Mouse (Mus musculus) CD4-positive helper T cell, adult 2 months (primary cell): Measurements from ENCODE around the gene Cpe.

Experiments
- DNase-seq: peaks from one replicate; pipeline ENCODE4 v3.0.0-alpha.2; 2012; ENCODE audit warnings: low read depth, missing footprints, low spot score

Gene Cpe

GRCm38 (mm10) chr8:64692651-64693201 lies at the start of gene Cpe:
Cpe (minus strand) TSS chr8:64693054.
- peak; percentile 49 for DNase-seq

GRCm38 (mm10) chr8:64740547-64741211 lies 47.8 kb upstream of the Cpe start:
- no peak for DNase-seq

DNA sequence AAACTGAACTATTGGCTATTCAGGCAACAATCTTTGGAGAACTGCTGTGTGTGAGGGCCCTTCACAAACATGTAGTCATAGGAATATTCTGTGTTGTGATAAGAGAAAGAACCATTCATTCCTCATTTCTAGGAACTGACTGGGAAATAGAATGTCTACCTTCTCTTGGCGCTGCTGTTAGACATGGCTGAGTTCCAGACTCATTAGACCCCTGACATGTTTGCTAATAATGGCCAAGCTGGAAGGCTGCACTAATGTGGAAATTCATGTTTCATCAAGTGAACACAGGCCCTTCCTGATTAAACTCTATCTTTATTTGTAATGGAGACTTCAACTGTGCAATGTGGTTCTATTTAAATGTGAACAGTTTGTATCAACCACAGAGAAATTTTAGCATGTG lies 46.1 kb upstream of the Cpe start:
- DNase-seq = no peak

DNA sequence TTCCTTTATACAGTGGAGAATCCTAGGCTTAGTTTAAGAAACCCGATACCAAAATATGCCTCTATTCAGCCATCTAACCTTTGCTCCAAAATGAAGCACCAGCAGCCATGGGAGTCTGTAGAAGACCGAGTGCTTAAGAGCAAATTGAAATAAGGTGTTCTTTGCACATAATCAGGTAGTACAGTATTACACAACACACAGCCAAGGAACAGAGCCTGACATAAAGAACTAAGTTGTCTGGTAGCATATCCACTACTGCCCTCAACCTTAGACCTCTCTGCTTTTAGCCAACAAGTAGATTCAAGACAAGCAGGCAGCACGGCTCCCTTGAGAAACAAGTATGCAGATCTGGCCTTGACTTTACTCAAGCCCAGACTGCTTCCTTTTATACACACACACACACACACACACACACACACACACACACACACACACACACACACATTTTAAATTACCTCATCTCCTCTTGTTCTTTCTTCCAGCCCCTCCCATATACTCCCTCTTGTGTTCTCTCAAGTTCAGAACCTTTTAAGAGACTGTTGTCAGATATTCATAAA lies 44.0 kb upstream of the Cpe start:
- DNase-seq = no peak

GRCm38 (mm10) chr8:64735161-64735560 lies 42.3 kb upstream of the Cpe start:
- DNase-seq = no peak

DNA sequence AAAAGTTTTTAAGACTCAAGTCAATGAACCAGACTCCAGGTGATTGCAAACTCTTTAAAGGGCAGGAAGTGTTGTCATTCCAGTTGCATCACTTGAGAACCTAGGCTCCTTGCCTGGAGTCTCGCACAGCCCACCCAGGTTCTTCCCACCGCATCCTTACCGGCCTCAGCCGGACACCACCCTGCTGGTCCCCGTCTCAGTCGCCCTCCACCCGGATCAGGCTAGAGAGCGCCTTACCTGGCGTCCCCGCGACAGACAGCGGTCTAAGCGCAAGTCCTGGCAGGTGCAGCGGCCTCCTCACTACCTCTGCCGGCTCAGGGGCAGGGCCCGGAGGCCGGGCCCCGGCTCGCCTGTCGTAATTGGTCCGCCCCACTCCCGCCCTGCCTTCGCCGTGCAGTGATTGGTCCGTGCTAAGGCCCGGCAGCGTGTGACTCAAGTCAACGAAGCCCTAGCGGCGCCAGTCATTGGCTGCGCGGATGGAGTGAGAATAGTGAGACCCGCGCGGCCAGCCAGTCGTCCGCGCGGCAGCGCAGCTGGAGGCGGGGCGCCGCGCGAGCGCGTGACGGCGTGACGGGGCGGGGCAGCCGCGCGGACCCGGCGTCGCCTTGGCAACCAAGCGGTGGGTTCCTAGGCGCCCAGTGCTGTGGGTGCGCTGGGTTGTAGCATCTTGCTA lies 40.6 kb upstream of the Cpe start, which contains the start of gene Msmo1:
TSS of gene Msmo1 (minus strand) at position 522 of the 673 bp plus-strand sequence.
- peak; percentile 99 for DNase-seq

- DNase-seq = no peak
Measured at GRCm38 (mm10) chr8:64732596-64732995, 39.7 kb upstream of the Cpe start.

- DNase-seq = no peak
Measured at GRCm38 (mm10) chr8:64728156-64728555, 35.3 kb upstream of the Cpe start.

DNA sequence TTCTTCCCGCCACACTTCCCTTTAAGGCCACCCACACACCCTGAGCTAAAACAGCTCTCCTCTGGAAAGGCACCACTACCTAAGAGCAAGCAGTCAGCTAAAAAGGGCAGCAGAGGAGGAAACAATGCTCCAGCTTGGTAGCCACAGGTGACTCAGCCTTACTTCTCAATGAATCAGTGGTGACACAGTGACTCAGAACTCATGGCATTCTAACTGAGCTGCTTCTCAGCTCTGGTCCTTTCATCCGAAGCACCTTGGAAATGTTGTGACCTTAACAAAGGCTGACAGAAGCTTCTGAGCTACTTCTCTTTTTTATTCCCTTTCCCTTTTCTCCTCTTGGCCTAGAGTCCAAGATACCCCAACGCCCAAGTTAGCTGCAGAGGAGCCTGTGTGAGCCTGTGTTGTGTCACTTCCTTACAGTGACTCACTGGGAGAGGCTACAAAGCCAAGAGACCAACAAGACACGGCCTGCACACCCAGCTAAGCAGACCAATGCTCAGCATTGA lies 33.4 kb upstream of the Cpe start:
- DNase-seq = peak; percentile 10

GRCm38 (mm10) chr8:64723206-64723605 lies 30.4 kb upstream of the Cpe start:
- DNase-seq = no peak

DNA sequence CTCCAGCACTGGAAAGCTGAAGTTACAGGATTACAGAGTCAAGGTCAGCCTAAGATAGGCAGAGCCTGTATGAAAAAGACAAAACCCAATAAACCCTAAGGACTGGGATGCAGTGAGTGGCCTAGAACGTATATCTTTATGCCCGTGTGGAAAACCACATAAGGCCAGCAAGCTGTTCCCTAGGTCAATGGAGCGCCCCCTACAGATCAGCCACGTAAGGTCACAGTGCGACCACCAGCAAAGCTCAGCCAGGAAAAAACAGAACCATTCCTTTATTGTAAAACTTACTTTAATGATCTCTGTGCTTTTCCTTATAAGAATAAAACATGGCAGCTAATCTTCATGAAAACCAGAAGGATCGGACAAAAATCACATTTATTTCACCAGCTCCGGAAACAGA lies 25.0 kb upstream of the Cpe start:
- no peak for DNase-seq

GRCm38 (mm10) chr8:64712499-64712898 lies 19.6 kb upstream of the Cpe start:
- DNase-seq = no peak

DNA sequence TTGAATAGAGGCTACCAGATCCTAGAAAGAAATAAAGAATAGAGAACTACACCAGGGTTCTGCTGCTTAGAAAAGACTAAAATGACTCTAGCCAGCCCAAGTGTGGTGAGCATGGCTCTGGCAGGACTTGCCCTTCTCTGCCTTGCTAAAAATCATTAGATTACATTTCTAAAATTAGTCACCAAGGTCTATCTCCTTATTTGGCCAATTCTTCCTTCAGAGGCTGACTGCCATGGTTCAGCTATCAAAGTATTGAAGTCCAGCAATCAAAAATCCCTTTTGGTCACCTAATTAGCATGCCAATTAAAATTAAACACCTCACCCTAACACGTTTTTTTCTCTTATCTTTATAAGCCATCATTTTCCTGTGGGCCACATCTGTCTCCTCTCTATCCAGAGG lies 18.7 kb upstream of the Cpe start:
- DNase-seq = no peak

- no peak for DNase-seq
Measured at GRCm38 (mm10) chr8:64707481-64707880, 14.6 kb upstream of the Cpe start.

- no peak for DNase-seq
Measured at GRCm38 (mm10) chr8:64703191-64703590, 10.3 kb upstream of the Cpe start.

DNA sequence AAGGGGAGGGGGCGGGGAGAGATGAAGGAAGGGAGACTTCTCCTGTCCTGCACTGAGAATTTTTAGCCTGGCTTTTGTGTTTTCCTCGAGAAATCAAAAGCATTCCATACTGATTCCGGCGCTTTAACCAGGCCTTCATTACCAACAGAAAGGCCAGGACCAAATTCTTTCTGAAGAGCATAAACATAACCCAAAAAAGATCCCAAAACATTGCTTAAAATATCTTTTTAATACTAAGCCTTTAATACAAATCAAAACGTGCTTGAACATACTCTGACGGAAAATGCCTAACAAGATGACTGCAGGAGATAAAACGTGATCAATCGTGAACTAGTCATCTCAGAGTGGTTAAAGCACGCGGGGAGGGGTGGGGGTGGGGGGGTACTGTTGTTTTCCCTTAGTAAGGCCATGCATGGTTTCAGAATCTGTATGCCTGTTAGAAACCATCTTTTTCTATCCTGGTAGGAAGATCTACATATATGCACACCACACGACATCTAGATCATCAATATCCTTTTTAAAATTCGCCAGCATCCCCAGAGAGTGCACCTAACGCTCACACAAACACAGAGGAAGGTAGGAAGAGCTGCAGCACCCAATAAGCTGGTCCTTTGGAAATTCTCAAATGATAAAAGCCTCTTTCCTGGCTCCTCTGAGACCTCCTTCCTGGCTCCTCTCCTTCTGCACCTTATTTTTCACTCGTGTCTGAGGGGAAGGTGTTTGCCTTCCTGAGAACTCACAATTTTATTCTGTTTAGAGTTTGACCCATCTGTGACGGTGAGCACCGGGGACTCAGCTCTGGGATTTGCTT lies 1.1 kb downstream of the Cpe start:
- no peak for DNase-seq

DNA sequence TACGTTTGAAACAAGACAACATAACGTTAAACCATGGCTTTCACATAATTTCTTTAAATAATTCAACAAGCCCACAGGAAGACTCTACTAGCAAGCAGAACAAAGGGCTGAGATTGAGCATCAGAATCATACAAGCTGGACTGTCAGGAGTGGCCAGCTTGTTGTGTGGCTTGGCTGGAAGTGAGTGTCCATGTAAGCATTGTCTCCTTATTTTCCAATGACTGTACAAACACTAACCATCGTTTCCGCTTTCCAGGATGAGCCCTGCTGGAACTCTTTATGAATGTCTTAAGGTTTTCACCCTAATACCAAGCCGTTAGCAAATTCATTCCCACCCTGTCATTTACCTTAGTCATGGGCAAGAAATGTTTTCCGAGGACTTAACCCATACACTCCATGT lies 2.0 kb downstream of the Cpe start:
- DNase-seq = no peak

GRCm38 (mm10) chr8:64690306-64690705 lies 2.5 kb downstream of the Cpe start:
- DNase-seq = no peak

GRCm38 (mm10) chr8:64688741-64689140 lies 4.1 kb downstream of the Cpe start:
- no peak for DNase-seq

- DNase-seq = no peak
Measured at GRCm38 (mm10) chr8:64688161-64688560, 4.7 kb downstream of the Cpe start.

- DNase-seq = no peak
Measured at GRCm38 (mm10) chr8:64682501-64682900, 10.4 kb downstream of the Cpe start.

- no peak for DNase-seq
Measured at GRCm38 (mm10) chr8:64676381-64676780, 16.5 kb downstream of the Cpe start.
